Mouse (Mus musculus) spleen, adult 2 months (tissue): Measurements from ENCODE around the gene AC129217.1.

Experiments used
- CTCF ChIP-seq: fragments of 200-500 bp; IDR thresholded peaks from 2 replicates; pipeline ENCODE4 v1.5.1; 2011; ENCODE audit warnings: mild to moderate bottlenecking, inconsistent platforms; ENCODE audit not compliant: insufficient read depth, insufficient read length, insufficient replicate concordance; ENCODE audit errors: extremely low read depth
- POLR2A ChIP-seq: fragments of 200-500 bp; IDR thresholded peaks from 2 replicates; pipeline ENCODE4 v1.6.1; 2011; ENCODE audit warnings: low read depth, low read length, inconsistent platforms

DNA sequence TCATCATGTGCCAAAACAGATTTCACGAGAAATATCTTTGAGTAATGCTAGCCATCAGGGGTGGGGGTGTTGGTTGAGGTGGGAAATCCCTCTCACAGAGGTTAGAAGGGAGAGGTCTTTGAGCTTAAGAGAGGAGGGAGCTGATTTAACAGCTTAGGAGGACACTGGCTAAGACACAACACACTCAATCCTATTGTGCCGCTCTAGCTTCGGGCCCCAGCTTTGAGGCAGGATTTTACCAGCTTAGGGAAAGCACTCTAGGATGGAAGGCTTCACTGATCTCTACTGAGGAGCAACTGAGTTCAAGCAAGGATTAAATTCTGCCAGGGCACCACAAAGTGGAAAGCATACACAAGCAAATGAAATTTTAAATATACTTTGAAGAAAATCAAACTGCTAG is 12.6 kb upstream of the AC129217.1 start:
- no peak for TF ChIP-seq CTCF
- no peak for TF ChIP-seq POLR2A
